Mouse (Mus musculus): Measurements from ENCODE around the gene Ap4m1. TPM values are rescaled to one million over a fixed set of nuclear protein-coding genes. Genes with fewer than 3 reads are reported as not detected.

Ap4m1 gene
- total and polyA plus RNA-seq, 2 experiments from 2014 or later, result 6.1 to 24.1 TPM

- H3K9me3 ChIP-seq (replicated peaks; ENCODE audit: control insufficient read depth, low read length), result no peaks in the 10 kb centered on the region
- H3K27ac ChIP-seq (ENCODE audit: low read depth), result peak overlapping the region; percentile 61
- peak overlapping the region; percentile 86 for H3K4me2 ChIP-seq (ENCODE audit: low read depth, low read length)
- peak overlapping the region; percentile 80 for H3K9ac ChIP-seq (replicated peaks; ENCODE audit: low read depth, low read length)
- H3K4me1 ChIP-seq (ENCODE audit: control insufficient read depth, insufficient read depth), result peaks cover 12% of the 10 kb centered on the region
- DNase-seq (ENCODE audit: low spot score), result peak; percentile 84
- ATAC-seq (ENCODE audit: insufficient read depth, low read depth), result peak; percentile 85
- under 1% methylated on average over 10 of the region's 10 CpGs for WGBS
- H3K27me3 ChIP-seq (ENCODE audit: control insufficient read depth, insufficient read depth, low read length), result no peaks in the 10 kb centered on the region
- H3K4me3 ChIP-seq (ENCODE audit: low read depth, low read length), result peak overlapping the region; percentile 68
- TF ChIP-seq CTCF (IDR thresholded peaks at IDR 0.05; ENCODE audit: low read depth) (no peak), EP300 (IDR thresholded peaks at IDR 0.05; ENCODE audit: low read depth) (no peak)
- peaks cover 18% of the 10 kb centered on the region for H3K36me3 ChIP-seq (replicated peaks; ENCODE audit: control insufficient read depth, insufficient read depth, low read length)
Observed at GRCm38 (mm10) chr5:138187661-138188306, 16.0 kb downstream of the Ap4m1 start.

DNA sequence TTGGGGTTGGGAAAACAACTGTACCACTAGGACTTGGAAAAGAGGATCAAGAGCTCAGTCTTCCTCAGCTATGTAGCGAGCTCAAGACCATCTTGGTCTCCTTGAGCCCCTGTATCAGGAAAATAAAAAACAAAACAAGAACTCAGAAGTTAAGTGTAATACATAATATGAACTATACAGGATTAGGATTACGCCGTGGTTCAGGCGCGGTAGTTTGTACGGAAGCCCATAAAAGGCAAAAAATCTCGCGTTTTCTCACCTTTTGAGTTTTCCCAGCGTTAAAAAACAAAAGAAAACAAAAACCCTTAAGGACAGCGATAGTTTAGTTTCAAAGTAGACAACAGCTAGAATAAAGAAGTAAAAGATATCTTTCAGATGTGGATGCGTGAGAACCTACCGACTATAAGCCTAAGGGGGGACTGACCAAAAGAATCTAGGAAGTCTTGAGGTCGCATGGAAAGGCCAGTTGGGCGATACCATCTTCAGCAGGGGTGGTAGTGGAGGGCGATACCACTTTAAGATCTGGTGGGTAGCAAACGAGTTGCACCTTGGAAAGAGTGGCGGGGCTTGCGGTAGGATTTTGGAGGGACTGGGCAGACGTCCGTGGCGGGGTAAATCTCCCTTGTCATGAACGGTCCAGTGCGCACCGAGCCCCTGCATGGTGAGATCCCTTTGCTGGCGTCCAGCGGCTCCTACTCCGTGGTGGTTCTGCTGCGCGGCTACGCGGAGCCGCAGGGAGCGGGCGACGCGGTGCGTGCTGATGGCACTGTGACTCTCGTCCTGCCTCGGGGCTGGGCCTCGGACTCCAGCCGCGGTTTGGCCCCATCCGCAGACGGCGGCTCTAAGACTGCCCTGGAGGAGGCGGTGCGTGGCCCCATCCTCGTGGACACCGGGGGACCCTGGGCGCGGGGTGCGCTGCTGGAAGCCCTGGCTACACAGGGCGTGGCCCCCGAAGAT, 22.2 kb downstream of the Ap4m1 start, which contains the start of gene Mblac1:
TSS of gene Mblac1 (plus strand) at position 544 of the 957 bp plus-strand sequence.
- ATAC-seq (ENCODE audit: insufficient read depth, low read depth) (peak; percentile 86), DNase-seq (ENCODE audit: low spot score) (peak; percentile 80)
- H3K4me3 ChIP-seq (ENCODE audit: low read depth, low read length), result peak within 1 kb of the TSS; percentile 73
- peak within 1 kb of the TSS; percentile 77 for H3K9ac ChIP-seq (replicated peaks; ENCODE audit: low read depth, low read length)
- WGBS, result 7% methylated on average over 53 of the region's 54 CpGs
- H3K4me2 ChIP-seq (ENCODE audit: low read depth, low read length), result peak within 1 kb of the TSS; percentile 85
- H3K9me3 ChIP-seq (replicated peaks; ENCODE audit: control insufficient read depth, low read length), result no peaks in the 10 kb centered on the region
- peaks cover 6% of the 10 kb centered on the region; the same call in 1 of the 2 replicates for H3K4me1 ChIP-seq (ENCODE audit: control insufficient read depth, insufficient read depth)
- no peak for TF ChIP-seq EP300 (IDR thresholded peaks at IDR 0.05; ENCODE audit: low read depth)
- 0 out of 2 replicates have a peak, but pooled peaks have one; percentile 1 for TF ChIP-seq CTCF (IDR thresholded peaks at IDR 0.05; ENCODE audit: low read depth)
- no peaks in the 10 kb centered on the region for H3K27me3 ChIP-seq (ENCODE audit: control insufficient read depth, insufficient read depth, low read length)
- H3K27ac ChIP-seq (ENCODE audit: low read depth), result peak within 1 kb of the TSS; percentile 85
- H3K36me3 ChIP-seq (replicated peaks; ENCODE audit: control insufficient read depth, insufficient read depth, low read length), result peaks cover 2% of the 10 kb centered on the region; the same call in 1 of the 2 replicates

GRCm38 (mm10) chr5:138194755-138195345, 23.0 kb downstream of the Ap4m1 start:
- Histone ChIP-seq H3K4me1 (ENCODE audit: control insufficient read depth, insufficient read depth) (peaks cover 6% of the 10 kb centered on the region; the same call in 1 of the 2 replicates), H3K4me2 (ENCODE audit: low read depth, low read length) (peak overlapping the region; percentile 85), H3K27me3 (ENCODE audit: control insufficient read depth, insufficient read depth, low read length) (no peaks in the 10 kb centered on the region), H3K9me3 (replicated peaks; ENCODE audit: control insufficient read depth, low read length) (no peaks in the 10 kb centered on the region), H3K9ac (replicated peaks; ENCODE audit: low read depth, low read length) (peak overlapping the region; percentile 77), H3K27ac (ENCODE audit: low read depth) (peak overlapping the region; percentile 85), H3K4me3 (ENCODE audit: low read depth, low read length) (peak overlapping the region; percentile 73), H3K36me3 (replicated peaks; ENCODE audit: control insufficient read depth, insufficient read depth, low read length) (peaks cover 2% of the 10 kb centered on the region; the same call in 1 of the 2 replicates)
- TF ChIP-seq EP300 (IDR thresholded peaks at IDR 0.05; ENCODE audit: low read depth), result no peak
- no peak for TF ChIP-seq CTCF (IDR thresholded peaks at IDR 0.05; ENCODE audit: low read depth)
- under 1% methylated on average over 29 of the region's 29 CpGs for WGBS
- peak; percentile 47; the same call in 1 of the 2 replicates for ATAC-seq (ENCODE audit: insufficient read depth, low read depth)
- DNase-seq (ENCODE audit: low spot score), result peak; percentile 25

GRCm38 (mm10) chr5:138195463-138195862, 23.7 kb downstream of the Ap4m1 start:
- H3K27ac ChIP-seq (ENCODE audit: low read depth), result no peak overlapping the region
- peaks cover 6% of the 10 kb centered on the region; the same call in 1 of the 2 replicates for H3K4me1 ChIP-seq (ENCODE audit: control insufficient read depth, insufficient read depth)
- no peak overlapping the region for H3K9ac ChIP-seq (replicated peaks; ENCODE audit: low read depth, low read length)
- TF ChIP-seq CTCF (IDR thresholded peaks at IDR 0.05; ENCODE audit: low read depth) (no peak), EP300 (IDR thresholded peaks at IDR 0.05; ENCODE audit: low read depth) (no peak)
- DNase-seq (ENCODE audit: low spot score), result no peak
- H3K4me3 ChIP-seq (ENCODE audit: low read depth, low read length), result peak overlapping the region; percentile 73; the same call in 1 of the 2 replicates
- no peak for ATAC-seq (ENCODE audit: insufficient read depth, low read depth)
- no peaks in the 10 kb centered on the region for H3K9me3 ChIP-seq (replicated peaks; ENCODE audit: control insufficient read depth, low read length)
- peak overlapping the region; percentile 85; the same call in 1 of the 2 replicates for H3K4me2 ChIP-seq (ENCODE audit: low read depth, low read length)
- H3K27me3 ChIP-seq (ENCODE audit: control insufficient read depth, insufficient read depth, low read length), result no peaks in the 10 kb centered on the region
- H3K36me3 ChIP-seq (replicated peaks; ENCODE audit: control insufficient read depth, insufficient read depth, low read length), result 0 out of 2 replicates have a peak, but pooled peaks cover 2% of the 10 kb centered on the region
- WGBS, result 74% methylated on average over 7 of the region's 7 CpGs

DNA sequence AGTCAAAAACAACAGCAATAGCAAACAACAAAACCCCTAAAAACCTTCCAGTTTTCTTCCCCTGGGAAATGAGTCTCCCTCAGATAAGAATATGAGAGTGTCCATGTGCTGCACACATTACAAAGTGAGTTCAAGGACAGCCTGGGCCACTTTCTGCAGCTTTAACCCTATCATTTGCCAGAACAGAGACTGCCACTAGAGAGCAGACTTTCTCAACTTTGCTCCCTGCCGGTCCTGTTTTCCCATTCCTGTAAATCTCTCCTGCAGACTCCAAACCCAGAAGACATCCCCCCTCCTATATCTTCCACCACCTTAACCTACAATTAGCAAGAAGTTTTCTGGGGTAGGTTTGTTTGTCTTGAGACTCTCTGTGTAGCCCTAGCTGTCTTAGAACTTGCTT, 27.8 kb downstream of the Ap4m1 start:
- no peak for DNase-seq (ENCODE audit: low spot score)

More for the DNA sequence above, 27.8 kb downstream of the Ap4m1 start:
- Histone ChIP-seq H3K27me3 (ENCODE audit: control insufficient read depth, insufficient read depth, low read length) (no peaks in the 10 kb centered on the region), H3K4me3 (ENCODE audit: low read depth, low read length) (no peak overlapping the region), H3K36me3 (replicated peaks; ENCODE audit: control insufficient read depth, insufficient read depth, low read length) (no peaks in the 10 kb centered on the region), H3K9ac (replicated peaks; ENCODE audit: low read depth, low read length) (no peak overlapping the region), H3K4me2 (ENCODE audit: low read depth, low read length) (no peak overlapping the region), H3K4me1 (ENCODE audit: control insufficient read depth, insufficient read depth) (peaks cover 6% of the 10 kb centered on the region; the same call in 1 of the 2 replicates), H3K27ac (ENCODE audit: low read depth) (no peak overlapping the region), H3K9me3 (replicated peaks; ENCODE audit: control insufficient read depth, low read length) (peaks cover 4% of the 10 kb centered on the region; the same call in 1 of the 2 replicates)
- 11% methylated on average over 1 of the region's 1 CpGs for WGBS
- TF ChIP-seq EP300 (IDR thresholded peaks at IDR 0.05; ENCODE audit: low read depth), result no peak
- peak; percentile 34 for TF ChIP-seq CTCF (IDR thresholded peaks at IDR 0.05; ENCODE audit: low read depth)
- ATAC-seq (ENCODE audit: insufficient read depth, low read depth), result no peak
